Mouse (Mus musculus): Measurements from ENCODE around the gene Dnase2a.

Gene Dnase2a

DNA sequence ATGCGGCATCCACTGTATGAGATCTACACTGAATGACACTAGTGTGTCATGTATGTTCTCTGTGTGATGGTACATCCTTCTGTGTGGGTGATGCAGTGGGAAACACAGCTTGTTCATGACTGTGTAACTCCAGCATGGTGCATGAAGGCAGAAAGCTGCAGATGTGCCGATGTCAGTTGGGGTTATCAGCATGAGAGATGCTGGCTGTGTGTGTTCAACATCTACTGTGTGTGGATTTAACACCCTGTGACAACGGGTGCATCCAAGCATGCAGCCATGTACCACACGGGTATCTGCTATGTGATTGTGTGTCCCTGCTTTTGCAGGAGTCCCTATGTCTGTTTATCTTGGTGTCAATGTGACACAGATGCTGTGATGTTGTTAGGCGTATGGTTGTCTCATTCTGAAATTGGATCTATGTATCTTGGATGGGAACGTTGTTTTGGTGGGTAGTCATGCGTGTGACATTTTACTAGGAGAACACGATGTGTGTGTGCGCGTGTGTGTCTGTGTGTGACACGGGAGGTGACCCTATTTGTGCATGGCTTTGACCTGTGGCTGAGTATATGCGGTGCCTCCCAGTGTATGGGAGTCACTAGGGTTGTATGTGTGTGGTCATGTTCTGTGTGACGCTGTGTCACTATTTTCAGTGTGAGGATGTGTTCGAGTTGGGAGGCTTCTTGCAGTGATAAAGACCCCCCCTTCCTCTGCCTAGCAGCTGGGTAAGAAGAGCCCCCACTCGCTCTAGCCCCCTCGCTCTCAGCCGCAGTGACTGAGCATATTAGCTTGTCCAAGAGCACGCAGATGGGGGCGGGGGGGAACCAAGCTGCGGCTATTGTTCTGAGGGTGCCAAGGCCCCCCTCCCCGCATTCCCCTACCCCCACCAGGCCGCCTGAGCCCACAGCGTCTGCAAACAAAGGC is 27.9 kb downstream of the Dnase2a start:
- no peak for DNase-seq (ENCODE audit: low read depth, low spot score)

DNA sequence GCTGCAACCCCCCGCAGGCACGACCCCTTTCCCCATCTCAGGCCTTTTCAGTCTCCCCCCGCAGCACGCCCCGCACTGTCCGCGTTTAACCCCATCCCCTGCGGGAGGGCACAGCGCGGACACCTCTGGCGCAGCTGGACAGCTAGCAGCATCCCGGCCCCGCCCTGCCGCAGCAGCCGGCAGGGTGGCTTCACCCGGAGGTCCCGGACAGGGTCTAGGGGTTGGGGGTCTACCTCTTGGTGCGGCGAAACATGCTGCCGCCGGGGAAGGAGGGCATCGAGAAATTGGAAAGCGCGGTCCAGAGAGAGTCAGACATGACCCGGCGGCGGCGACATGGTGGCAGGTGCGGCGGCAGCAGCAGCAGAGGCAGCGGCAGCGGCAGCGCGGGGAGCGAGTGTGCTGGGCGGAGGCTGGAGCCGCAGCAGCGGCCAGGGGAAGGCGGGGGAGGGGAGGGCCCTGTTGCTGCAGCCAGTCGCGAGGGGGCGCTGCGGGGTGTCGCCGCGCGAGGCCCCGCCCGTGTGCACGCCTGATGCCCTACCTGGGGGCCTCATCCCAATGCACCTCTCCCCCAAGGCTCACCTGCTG is 28.7 kb downstream of the Dnase2a start, which contains the start of gene Mast1:
Gene Mast1 (minus strand): TSS at position 398 of the 585 bp plus-strand sequence.
- no peak for DNase-seq (ENCODE audit: low read depth, low spot score)

DNA sequence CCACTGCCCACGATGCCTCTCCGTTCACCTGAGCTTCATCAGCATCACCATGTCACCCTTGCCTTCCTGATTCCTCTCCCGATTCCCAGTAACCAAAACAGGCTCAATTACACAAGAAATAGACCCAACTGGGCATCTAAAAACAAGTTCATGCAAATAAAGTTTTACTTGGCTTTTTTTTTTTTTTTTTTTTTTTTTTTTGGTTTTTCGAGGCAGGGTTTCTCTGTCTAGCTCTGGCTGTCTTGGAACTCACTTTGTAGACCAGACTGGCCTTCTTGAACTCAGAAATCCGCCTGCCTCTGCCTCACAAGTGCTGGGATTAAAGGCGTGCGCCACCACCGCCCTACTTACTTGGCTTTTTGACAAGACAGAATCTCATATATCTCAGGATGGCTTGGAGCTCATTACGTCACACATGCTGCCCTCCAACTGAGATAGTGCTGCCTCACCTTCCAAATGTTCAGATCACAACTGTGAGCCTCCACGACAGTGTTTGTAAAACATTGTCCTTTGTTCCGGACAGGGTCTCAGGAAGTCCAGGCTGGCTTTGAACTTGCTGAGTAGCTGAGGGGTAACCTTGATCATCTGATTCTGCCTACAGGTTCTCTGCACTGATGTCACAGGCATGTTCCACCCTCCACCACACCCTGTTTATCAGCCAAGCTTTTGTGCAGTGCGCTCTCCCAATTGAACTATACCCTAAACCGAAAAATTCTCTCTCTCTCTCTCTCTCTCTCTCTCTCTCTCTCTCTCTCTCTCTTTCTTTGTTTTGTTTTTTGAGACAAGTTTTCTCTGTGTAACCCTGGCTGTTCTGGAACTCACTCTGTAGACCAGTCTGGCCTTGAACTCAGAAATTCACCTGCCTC is 29.5 kb downstream of the Dnase2a start:
- DNase-seq (ENCODE audit: low read depth, low spot score): no peak

DNA sequence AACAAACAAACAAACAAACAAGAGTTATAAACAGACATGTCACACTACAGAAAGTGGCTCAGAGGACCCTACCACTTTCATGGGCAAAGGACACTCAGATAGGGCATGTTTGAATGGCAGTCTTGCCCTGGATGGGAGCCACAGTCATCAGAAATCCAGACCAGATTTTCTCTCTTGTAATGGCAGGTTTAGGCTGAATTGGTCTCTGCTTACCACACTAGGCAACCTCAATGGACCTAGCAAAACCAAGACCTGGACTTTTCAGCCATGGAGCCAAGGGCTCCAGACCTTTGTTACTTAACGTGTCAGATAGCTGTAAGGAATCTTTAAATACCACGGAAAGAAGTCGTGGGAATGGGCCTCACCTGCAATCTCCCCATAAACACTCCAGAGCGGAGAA is 35.3 kb downstream of the Dnase2a start:
- DNase-seq (ENCODE audit: low read depth, low spot score): no peak

DNA sequence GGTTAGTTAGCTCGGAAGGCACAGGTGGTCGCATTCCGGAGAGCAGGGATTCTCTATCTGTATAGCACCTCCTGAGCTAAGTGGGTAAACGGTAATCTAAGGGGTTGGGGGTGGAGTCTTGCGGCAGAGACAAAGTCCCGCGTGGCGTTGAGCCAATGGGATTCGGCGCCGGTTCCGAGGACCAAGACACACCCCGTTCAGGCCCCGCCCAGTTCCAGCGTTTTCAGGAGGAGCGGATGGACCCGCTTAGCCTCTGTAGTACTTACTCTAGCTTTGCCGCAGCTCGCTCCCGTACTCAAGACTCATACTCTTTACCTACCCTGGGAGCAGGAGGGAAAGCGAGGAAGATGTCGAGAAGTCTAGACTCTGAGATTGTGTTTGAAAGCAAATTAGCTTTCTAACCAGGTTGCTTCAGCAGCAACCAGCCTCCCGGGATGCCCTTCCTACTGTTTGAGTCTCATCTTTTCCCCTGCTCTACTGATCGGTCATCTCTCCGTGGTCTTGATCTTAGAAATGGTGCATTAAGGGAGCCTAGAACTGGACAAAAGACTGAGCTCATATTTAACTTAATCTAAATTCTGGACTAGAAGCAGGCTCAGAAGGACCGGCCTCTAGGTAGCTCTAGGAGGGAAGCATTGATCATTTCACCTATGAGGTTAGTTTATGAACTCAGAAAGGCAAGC is 36.3 kb downstream of the Dnase2a start:
- DNase-seq (ENCODE audit: low read depth, low spot score): peak; percentile 86

DNA sequence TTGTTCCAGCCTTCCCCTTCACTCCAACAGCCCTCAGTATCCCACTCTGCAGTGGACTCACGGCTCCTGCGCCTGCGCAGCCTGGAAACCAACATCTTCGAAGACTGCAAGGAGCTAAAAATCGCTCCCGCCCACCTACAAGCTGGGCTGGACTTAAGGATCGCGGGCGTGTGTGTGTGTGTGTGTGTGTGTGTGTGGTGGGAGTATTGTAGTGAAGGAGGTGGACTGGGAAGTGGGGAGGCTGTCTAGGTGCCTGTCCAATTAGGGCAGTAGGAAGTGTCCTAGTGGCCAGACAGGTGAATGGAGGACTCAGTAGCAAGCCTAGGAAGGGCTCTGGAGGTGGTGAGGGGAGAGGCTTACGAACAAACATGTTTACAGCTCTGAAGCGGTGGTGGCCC is 36.9 kb downstream of the Dnase2a start:
- no peak for DNase-seq (ENCODE audit: low read depth, low spot score)

DNA sequence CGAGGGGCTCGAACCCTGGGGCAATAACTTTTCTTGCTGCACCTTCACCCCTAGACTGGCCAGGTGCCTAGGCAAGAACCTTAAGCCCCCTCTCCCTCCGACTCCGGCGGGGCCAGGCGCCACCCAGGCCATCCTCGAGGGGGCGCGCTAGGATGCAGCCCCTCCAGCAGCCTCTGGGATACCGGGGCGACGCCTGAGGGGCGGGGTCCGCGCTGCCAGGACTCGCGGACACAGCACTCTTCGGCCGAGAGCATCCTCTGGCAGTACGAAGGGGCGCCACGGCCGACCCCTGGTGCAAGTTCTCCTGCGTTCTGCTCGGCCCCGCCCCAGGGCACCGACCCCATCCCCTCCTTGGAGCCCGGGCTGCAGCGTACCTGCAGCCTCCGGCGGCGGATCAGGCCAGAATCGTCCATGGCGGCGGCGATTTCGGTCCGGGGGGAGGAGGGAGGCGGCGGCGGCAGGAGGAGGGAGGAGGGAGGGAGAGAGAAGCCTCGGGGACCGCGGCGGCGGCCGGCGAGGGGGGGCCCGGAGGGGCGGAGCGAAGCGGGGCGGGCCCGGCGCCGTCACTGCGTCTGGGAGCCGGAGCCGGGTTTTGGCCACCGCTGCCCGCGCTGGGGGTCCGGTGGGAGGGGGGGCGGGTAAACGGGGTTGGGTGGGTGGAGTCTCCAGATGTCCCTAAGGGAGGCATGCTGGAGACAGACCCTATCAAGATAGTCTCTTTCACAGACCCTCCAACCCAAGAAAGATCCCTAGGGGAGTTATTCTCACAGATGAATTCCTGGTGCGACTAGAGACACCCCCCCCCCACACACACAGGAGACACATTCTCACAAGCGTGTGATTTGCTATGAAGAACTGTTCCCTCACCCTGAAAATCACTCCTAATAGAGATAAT is 37.5 kb downstream of the Dnase2a start:
- peak; percentile 65 for DNase-seq (ENCODE audit: low read depth, low spot score)

DNA sequence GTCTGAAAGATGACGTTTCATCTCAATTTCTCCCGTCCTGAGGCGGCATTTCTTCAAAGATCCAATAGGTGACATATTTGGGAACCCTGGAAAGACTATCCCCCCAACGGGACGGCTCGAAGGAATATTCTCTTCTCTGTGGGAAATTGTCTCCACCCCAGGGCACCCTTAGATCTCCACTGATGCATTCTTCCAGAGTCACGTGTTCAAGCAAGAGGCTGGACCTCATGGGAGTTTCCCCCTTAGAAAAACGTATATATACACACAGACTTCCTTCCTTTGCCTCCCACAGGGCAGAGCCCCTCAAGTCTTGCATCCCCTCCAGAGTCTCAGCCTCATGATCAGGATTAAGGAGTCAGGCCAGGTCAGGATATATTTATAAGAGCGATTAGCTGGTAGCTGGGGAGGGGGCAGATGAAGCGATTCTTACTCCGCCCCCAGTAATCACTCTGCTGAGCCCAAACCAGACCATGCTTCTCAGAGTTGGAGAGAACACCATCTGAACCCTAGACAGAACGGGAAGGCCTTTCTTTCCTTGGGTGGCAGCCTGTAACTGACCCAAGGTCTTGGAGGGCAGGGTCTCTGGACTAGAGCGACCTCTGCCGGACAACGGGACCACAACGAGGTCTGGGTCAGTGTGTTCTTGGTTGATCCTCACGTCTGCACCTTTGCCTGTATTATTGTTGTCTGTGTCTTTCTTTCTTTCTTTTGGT is 38.3 kb downstream of the Dnase2a start, which contains the start of gene Rtbdn:
Gene Rtbdn (plus strand): TSS at position 464 of the 713 bp plus-strand sequence.
- no peak for DNase-seq (ENCODE audit: low read depth, low spot score)

DNA sequence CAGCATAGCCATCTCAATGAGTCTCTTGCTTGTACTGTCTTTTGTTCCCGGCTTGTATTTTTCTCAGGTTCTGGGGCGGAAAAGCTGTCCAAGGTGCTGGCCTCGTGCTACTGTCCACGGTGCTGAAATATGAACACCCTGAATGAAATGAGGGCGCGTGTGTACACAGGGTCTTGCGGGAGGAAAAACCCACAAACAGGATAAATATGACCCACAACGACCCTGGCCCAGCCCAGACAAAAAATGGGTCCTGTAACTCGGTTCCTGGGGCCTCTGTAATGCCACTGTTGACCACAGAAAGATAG is 38.8 kb downstream of the Dnase2a start:
- DNase-seq (ENCODE audit: low read depth, low spot score): no peak

DNA sequence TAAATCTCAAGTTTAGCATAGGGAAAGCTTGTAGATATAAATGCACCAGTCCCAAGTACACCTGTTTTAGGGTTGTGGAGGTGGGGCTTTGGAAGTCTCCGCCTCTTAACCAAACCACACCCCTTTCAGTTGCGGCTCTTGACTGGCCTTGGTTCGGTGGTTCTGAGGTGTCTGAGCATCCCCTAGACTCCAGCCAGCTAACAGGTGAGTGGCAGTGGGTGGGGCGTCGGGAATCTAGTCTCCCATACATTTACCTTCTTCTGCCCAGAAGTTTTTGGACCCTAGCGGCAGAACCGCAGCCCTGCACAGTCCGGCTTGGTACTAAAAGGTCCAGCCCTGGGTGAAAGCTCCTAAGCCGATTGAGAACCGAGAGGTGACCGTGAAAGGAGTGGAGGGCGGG is 41.4 kb downstream of the Dnase2a start:
- DNase-seq (ENCODE audit: low read depth, low spot score): no peak

DNA sequence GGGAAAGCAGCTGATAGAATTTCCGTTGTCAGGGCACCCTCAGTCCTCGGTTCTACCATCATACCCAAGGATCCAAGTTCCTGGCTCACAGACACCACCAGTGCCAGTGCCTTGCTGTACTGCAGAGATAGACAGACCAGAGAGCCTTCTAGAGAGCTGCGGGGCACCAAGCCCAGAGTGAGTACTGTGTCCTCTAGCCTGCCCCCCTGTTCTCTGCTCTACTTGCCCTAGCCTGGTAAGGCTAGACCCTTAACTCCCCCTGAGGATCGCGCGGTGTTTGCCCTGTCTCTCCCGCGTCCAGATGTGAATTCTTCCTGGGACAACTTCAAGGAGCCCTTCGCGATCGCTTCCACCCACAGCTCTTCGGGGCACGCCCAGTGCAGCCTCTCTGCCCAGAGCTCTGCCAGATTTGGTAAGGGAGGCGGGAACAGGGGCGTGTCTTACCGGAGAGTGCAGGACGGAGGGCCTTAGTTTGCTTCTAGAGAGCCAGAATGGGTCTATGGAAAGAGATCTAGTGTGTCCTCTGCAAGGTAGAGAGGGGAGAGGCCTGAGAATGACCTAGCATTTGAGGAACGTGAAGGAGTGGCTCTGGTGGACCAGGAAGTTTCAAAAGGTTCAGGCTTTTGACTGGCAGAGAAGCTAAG is 44.4 kb downstream of the Dnase2a start:
- DNase-seq (ENCODE audit: low read depth, low spot score): no peak

DNA sequence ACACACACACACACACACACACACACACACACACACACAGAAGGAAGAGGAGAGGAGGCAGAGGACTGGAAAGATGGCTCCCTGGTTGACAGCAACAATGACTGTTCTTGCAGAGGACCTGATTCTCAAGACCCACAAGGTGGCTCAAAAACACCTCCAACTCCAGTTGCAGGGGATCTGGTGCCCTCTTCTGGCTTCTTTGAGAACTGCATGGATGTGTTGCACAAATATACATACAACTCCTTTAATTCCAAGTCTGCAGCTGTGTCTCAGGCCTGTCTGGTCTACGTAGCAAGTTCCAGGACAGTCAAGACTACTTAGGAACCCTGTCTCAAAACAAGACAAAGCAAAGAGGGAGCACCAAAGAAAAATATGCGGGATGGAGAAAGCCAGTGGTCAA is 48.4 kb downstream of the Dnase2a start:
- no peak for DNase-seq (ENCODE audit: low read depth, low spot score)

DNA sequence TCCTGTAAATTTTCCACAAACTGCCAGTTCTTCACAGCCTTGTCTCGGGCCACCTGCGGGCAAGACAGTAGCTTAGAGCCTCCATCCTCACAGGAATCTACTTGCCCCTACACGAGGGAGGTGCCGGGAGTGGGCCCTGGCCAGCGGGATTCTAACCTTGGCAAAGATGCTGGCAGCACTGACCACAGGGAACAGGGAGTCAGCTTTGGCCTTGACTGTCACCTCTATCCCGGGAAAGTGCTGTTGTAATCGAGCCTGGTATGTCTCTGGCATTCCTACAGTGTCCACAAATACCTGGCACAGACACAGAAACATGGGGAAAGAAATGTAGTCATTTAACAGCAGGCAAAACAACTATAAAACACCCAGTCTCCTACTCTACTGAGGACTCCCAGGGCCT is 51.5 kb downstream of the Dnase2a start:
- DNase-seq (ENCODE audit: low read depth, low spot score): no peak

DNA sequence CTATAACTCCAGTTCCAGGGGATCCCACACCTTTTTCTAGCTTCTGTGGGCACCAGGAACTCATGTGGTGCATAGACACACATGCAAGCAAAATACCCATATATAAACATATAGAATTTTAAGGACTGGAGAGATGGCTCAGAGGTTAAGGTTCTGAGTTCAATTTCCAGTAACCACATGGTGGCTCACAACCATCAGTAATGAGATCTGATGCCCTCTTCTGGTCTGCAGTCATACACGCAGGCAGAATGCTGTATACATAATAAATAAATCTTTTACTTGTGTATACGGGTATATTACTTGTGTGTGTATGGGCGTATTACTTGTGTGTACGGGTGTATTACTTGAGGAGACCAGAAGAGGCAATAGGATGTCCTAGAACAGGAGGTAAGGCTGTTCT is 55.6 kb downstream of the Dnase2a start:
- no peak for DNase-seq (ENCODE audit: low read depth, low spot score)

DNA sequence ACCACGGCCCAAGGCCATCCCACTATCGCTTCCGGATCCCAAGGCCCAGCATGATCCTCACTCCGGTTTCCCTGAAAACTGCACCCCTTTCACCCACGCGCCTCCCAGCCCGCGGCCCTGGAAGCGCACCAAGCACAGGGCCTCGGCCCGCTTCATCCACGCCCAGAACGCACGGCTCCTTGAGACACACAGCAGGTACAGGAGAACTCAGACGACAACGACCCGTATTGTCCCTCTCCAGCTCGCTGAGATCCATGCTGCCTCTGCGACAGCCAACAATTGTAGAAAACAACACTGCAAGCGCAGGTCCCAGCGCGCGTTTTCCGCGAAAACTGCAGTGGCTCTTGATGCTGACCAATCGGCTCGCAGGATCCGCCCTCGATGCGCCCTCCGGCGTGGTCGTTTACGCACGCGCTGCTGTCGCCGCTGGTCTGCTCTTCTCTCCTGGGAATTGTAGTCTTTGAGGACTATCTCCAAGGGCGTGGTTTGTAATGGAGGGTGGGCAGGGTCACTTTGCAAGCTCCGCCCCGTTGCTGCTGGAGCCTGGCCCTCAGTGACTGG is 57.5 kb downstream of the Dnase2a start:
- no peak for DNase-seq (ENCODE audit: low read depth, low spot score)

DNA sequence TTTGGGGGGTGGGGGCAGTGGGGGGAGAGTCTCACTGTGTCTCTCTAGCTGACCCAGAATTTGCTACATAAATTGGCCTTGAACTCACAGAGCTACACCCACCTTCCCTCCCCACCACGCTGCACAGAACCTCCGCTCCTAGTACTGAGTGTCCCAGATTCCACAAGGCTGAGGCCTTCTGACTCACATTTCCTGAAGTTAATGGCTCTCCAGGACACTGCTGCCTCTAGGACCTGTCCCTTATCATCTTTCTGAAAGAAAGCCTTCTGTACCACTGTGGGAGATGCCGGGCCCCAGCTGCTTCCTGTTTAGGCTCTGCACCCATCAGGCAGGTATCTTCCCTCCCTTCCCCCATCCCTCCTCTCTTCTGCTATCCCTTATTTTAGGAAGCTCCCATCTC is 58.2 kb downstream of the Dnase2a start:
- DNase-seq (ENCODE audit: low read depth, low spot score): no peak

DNA sequence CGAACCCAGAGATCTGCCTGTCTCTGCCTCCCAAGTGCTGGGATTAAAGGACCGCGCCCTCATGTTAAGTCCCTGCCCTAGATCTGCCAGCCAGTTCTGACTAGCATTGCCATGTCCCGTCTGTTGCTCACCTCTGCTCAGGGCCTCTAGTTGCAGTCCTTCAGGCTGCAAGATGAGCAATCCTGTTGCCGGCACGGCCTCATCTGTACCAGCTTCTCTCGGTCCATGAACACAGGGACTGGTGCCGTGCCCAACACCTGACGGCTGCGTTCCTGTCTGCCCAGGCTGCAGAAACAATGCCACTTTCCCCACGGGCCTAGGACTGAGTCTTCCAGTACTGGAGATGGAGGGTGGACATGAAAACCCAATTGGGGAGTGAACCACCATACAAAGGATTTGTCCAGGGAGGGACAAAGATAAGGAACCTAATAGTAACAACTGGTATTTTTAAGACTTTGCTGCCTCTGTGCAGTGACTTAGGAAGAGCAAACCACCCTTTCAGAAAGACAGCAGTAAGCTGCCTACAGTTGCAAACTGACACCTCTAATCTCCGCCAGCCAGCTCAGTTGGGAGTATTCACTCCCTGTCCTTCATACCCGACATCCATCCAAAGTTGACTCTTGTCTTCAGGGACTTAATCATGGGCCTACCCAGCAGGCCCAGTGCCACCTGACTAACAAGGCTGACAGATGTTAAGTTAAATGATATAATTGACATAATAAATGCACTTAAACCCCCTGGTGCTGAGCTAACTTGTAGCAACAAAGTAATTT is 59.4 kb downstream of the Dnase2a start:
- DNase-seq (ENCODE audit: low read depth, low spot score): no peak

DNA sequence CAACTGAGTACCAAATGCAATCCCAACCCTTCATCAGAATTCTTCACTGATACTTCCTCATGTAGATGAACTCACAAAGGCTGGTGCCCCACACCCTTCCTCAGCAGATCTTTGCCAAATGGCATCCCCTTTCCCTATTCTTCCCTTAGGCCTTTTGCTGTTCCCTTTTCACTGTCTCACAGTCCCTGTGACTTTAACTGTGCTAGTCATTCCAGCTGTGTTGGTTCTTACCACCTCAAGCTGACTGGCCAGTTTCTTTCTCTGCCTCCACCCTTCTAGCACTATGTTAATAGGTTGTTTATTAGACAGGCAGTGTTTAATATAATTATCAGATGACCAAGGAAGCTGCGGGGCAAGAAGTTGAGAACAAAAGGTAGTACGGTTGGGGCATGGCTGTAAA is 60.3 kb downstream of the Dnase2a start:
- no peak for DNase-seq (ENCODE audit: low read depth, low spot score)
